Mouse (Mus musculus): ENCODE data around the gene Gjc1.

DNA sequence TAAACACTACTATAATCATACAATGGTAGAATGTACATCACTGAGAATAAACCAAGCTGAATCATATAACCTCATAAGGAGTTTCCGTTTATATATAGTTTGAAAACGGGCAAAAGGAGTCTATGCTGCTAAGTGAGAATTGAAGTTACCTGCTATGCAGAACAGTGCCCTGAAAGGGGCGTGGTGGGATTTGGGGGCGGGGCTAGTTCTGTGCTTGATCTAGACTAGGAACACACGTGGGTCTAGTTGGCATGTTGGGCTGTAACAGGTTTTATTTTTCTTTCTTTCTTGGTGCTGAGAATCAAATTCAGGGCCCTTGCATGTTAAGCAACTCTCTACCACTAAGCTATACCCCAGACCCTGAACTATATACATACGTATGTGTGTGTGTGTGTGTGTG is 1.7 kb upstream of the Gjc1 start:
- TF ChIP-seq CTCF (IDR thresholded peaks at IDR 0.05; ENCODE audit: low read depth, low read length) (no peak), TAL1 (conservative IDR thresholded peaks at IDR 0.05; ENCODE audit: low read depth, low read length) (no peak), POLR2AphosphoS5 (IDR thresholded peaks at IDR 0.05; ENCODE audit: insufficient replicate concordance, low read depth, low read length) (no peak)

Measured in G1E (cell line).